Mouse (Mus musculus) cerebellum, adult 2 months (tissue): ENCODE measurements around the gene Vwa1. TPM values are rescaled to one million over a fixed set of nuclear protein-coding genes. Genes with fewer than 3 reads are reported as not detected.
A peak's percentile ranks its signal among the peaks of the same experiment; 100 is the strongest.

ENCODE experiments used
- DNase-seq, 2 experiments: peaks; one replicate each; pipeline ENCODE4 v3.0.0; 2021
- H3K27ac ChIP-seq: fragments of 200-500 bp; 2 replicates; pipeline ENCODE4 v1.5.1; 2012; ENCODE audit warnings: low read length, control low read depth, inconsistent platforms; ENCODE audit not compliant: insufficient read depth
- H3K27me3 ChIP-seq: fragments of 200-500 bp; 2 replicates; pipeline ENCODE4 v1.6.1; 2012; ENCODE audit warnings: inconsistent platforms, mild to moderate bottlenecking, low read length, moderate library complexity; ENCODE audit not compliant: control insufficient read depth, insufficient read depth
- H3K4me1 ChIP-seq: fragments of 200-500 bp; 2 replicates; pipeline ENCODE4 v1.6.1; 2011; ENCODE audit warnings: low read length; ENCODE audit not compliant: control insufficient read depth, insufficient read depth
- H3K4me3 ChIP-seq: fragments of 200-500 bp; replicated peaks from 2 replicates; pipeline ENCODE3; 2011; ENCODE audit warnings: mild to moderate bottlenecking, low read depth, low read length, control low read depth; ENCODE audit not compliant: insufficient read depth
- CTCF ChIP-seq: fragments of 200-500 bp; IDR thresholded peaks from 2 replicates; pipeline ENCODE4 v1.5.1; 2011; ENCODE audit warnings: low read depth, mild to moderate bottlenecking, control low read depth, low read length, moderate library complexity, borderline replicate concordance; ENCODE audit not compliant: insufficient read depth
- POLR2A ChIP-seq: fragments of 200-500 bp; IDR thresholded peaks from 2 replicates; pipeline ENCODE4 v1.6.1; 2011; ENCODE audit warnings: low read length, control low read depth, borderline replicate concordance; ENCODE audit not compliant: insufficient read depth
- WGBS: fragments of 180-500 bp; shearing (Covaris S2); methylation state at CpG from one replicate; pipeline ENCODE4 v1.1.7; 2018; 5-methylcytosine and 5-hydroxymethylcytosine counted together
- polyA plus RNA-seq: library from polyadenylated mRNA; depleted of rRNA; stranded (reverse); fragments of >200 nt; gene quantifications from 2 replicates; pipeline ENCODE4 v1.2.3, GENCODE M21; 2012

The Vwa1 gene
- polyA plus RNA-seq, 1 experiment, result 35.4 TPM

GRCm38 (mm10) chr4:155769880-155770512 lies 4.5 kb downstream of the Vwa1 start:
- Histone ChIP-seq H3K4me3 (peak overlapping the region; percentile 62), H3K4me1 (peaks cover 10% of the 10 kb centered on the region), H3K27ac (peak overlapping the region; percentile 74), H3K27me3 (no peaks in the 10 kb centered on the region)
- peak; percentile 94 to 97 for DNase-seq
- WGBS, result under 1% methylated on average over 39 of the region's 39 CpGs
- peak; percentile 93 for TF ChIP-seq CTCF
- peak; percentile 62 for TF ChIP-seq POLR2A

GRCm38 (mm10) chr4:155769496-155769879 lies 5.0 kb downstream of the Vwa1 start:
- no peaks in the 10 kb centered on the region for H3K27me3 ChIP-seq
- no peak overlapping the region for H3K4me3 ChIP-seq
- TF ChIP-seq POLR2A, result no peak
- TF ChIP-seq CTCF, result no peak
- peaks cover 9% of the 10 kb centered on the region for H3K4me1 ChIP-seq
- WGBS, result 38% methylated on average over 5 of the region's 5 CpGs
- no peak for DNase-seq
- H3K27ac ChIP-seq, result peak overlapping the region; percentile 35; the same call in 1 of the 2 replicates

GRCm38 (mm10) chr4:155762357-155762756 lies 12.1 kb downstream of the Vwa1 start:
- DNase-seq, result no peak
- 74% methylated on average over 3 of the region's 3 CpGs for WGBS
- peaks cover 8% of the 10 kb centered on the region for H3K4me1 ChIP-seq
- TF ChIP-seq POLR2A (no peak), CTCF (no peak)
- H3K27ac ChIP-seq, result no peak overlapping the region
- H3K27me3 ChIP-seq, result no peaks in the 10 kb centered on the region
- H3K4me3 ChIP-seq, result no peak overlapping the region

- H3K27ac ChIP-seq, result no peak overlapping the region
- DNase-seq, result no peak
- H3K4me1 ChIP-seq, result peaks cover 8% of the 10 kb centered on the region
- TF ChIP-seq POLR2A, result no peak
- no peak for TF ChIP-seq CTCF
- under 1% methylated on average over 28 of the region's 28 CpGs for WGBS
- H3K4me3 ChIP-seq, result peak overlapping the region; percentile 77
- no peaks in the 10 kb centered on the region for H3K27me3 ChIP-seq
Measured at GRCm38 (mm10) chr4:155761356-155762099, 13.0 kb downstream of the Vwa1 start.

- Histone ChIP-seq H3K27ac (peak within 1 kb of the TSS; percentile 6; the same call in 1 of the 2 replicates), H3K4me1 (peaks cover 8% of the 10 kb centered on the region), H3K4me3 (peak within 1 kb of the TSS; percentile 77), H3K27me3 (no peaks in the 10 kb centered on the region)
- TF ChIP-seq POLR2A (peak; percentile 76), CTCF (no peak)
- DNase-seq, result peak; percentile 97 to 98
- WGBS, result under 1% methylated on average over 68 of the region's 68 CpGs
Measured at GRCm38 (mm10) chr4:155760613-155761355, 13.7 kb downstream of the Vwa1 start, which contains the start of gene Atad3a. Gene Atad3a, minus strand, starts transcription at chr4:155761093.

GRCm38 (mm10) chr4:155759862-155760612 lies 14.5 kb downstream of the Vwa1 start:
- H3K4me1 ChIP-seq, result peaks cover 8% of the 10 kb centered on the region
- under 1% methylated on average over 10 of the region's 10 CpGs for WGBS
- peak in 1 of 2 experiments; percentile 26 for DNase-seq
- no peaks in the 10 kb centered on the region for H3K27me3 ChIP-seq
- peak; percentile 37; the same call in 1 of the 2 replicates for TF ChIP-seq CTCF
- no peak for TF ChIP-seq POLR2A
- peak overlapping the region; percentile 77 for H3K4me3 ChIP-seq
- peak overlapping the region; percentile 6; the same call in 1 of the 2 replicates for H3K27ac ChIP-seq

- Histone ChIP-seq H3K4me1 (peaks cover 8% of the 10 kb centered on the region), H3K27me3 (no peaks in the 10 kb centered on the region), H3K4me3 (no peak overlapping the region), H3K27ac (no peak overlapping the region)
- 41% methylated on average over 12 of the region's 12 CpGs for whole genome bisulfite sequencing
- peak in 1 of 2 experiments; percentile 13 for DNase-seq
- TF ChIP-seq CTCF, result no peak
- TF ChIP-seq POLR2A, result no peak
Measured at GRCm38 (mm10) chr4:155757011-155757410, 17.5 kb downstream of the Vwa1 start.
